Mouse (Mus musculus) midbrain, embryonic 11.5 days (tissue): Measurements from ENCODE around the gene Wdr81. TPM values are rescaled to one million over a fixed set of nuclear protein-coding genes. Genes with fewer than 3 reads are reported as not detected.

Experiments used
- ATAC-seq: fragments of 200-750 bp; cut with Nextera tagmentation; 2 replicates; pipeline ENCODE4 v1.8.0; 2017; ENCODE audit warnings: moderate TSS enrichment, moderate library complexity; ENCODE audit not compliant: low FRiP score
- DNase-seq: peaks from one replicate; pipeline ENCODE4 v3.0.0; 2015; ENCODE audit warnings: low spot score; ENCODE audit errors: missing footprints
- H3K27ac ChIP-seq: fragments of 300-500 bp; sonication (generic); 2 replicates; pipeline ENCODE4 v1.5.1; 2014; ENCODE audit warnings: low read depth, low read length
- H3K27me3 ChIP-seq: fragments of 300-500 bp; sonication (generic); 2 replicates; pipeline ENCODE4 v1.6.1; 2014; ENCODE audit warnings: mild to moderate bottlenecking, low read length, moderate library complexity, mixed read lengths; ENCODE audit not compliant: control insufficient read depth, insufficient read depth
- H3K36me3 ChIP-seq: fragments of 300-500 bp; sonication (generic); 2 replicates; pipeline ENCODE4 v1.6.1; 2014; ENCODE audit warnings: mild to moderate bottlenecking, low read length, moderate library complexity, mixed read lengths; ENCODE audit not compliant: control insufficient read depth, insufficient read depth
- H3K4me1 ChIP-seq: fragments of 300-500 bp; sonication (generic); 2 replicates; pipeline ENCODE4 v1.6.1; 2014; ENCODE audit warnings: low read length; ENCODE audit not compliant: control insufficient read depth, insufficient read depth
- H3K4me2 ChIP-seq: fragments of 300-500 bp; sonication (generic); 2 replicates; pipeline ENCODE4 v1.6.1; 2014; ENCODE audit warnings: mild to moderate bottlenecking, moderate library complexity
- H3K4me3 ChIP-seq: fragments of 300-500 bp; sonication (generic); 2 replicates; pipeline ENCODE4 v1.5.1; 2014; ENCODE audit warnings: low read depth, low read length
- H3K9ac ChIP-seq: fragments of 300-500 bp; sonication (generic); 2 replicates; pipeline ENCODE4 v1.6.1; 2014; ENCODE audit warnings: low read length
- H3K9me3 ChIP-seq: fragments of 300-500 bp; sonication (generic); 2 replicates; pipeline ENCODE4 v1.6.1; 2016; ENCODE audit warnings: low read length; ENCODE audit not compliant: control insufficient read depth
- WGBS: fragments of 180-500 bp; shearing (Covaris S2); extraction: QIAGEN DNeasy Blood & Tissue Kit; methylation state at CpG from one replicate; pipeline ENCODE4 v1.1.7; 2014; 5-methylcytosine and 5-hydroxymethylcytosine counted together
- polyA plus RNA-seq: library from polyadenylated mRNA; unstranded; fragments of >200 nt; fragmentation: Nextera tagmentation; extraction: Ambion mirVana; gene quantifications from 2 replicates; pipeline ENCODE4 v1.2.1, GENCODE M21; 2014

Wdr81 gene
- polyA plus RNA-seq, 1 experiment from 2014 or later, result 3.9 TPM

- Histone ChIP-seq H3K27ac (no peak overlapping the region), H3K36me3 (no peaks in the 10 kb centered on the region), H3K4me1 (no peaks in the 10 kb centered on the region), H3K9me3 (no peaks in the 10 kb centered on the region), H3K4me3 (no peak overlapping the region), H3K27me3 (no peaks in the 10 kb centered on the region), H3K9ac (no peak overlapping the region), H3K4me2 (no peak overlapping the region)
- DNase-seq, result no peak
- ATAC-seq, result no peak
- 84% methylated on average over 3 of the region's 3 CpGs for WGBS
Measured at GRCm38 (mm10) chr11:75470675-75471074, 16.2 kb upstream of the Wdr81 start.

GRCm38 (mm10) chr11:75469261-75469660 lies 14.7 kb upstream of the Wdr81 start:
- Histone ChIP-seq H3K9ac (no peak overlapping the region), H3K27ac (no peak overlapping the region), H3K36me3 (no peaks in the 10 kb centered on the region), H3K9me3 (no peaks in the 10 kb centered on the region), H3K4me2 (no peak overlapping the region), H3K4me1 (no peaks in the 10 kb centered on the region), H3K27me3 (no peaks in the 10 kb centered on the region), H3K4me3 (no peak overlapping the region)
- ATAC-seq (no peak), DNase-seq (no peak)
- 89% methylated on average over 4 of the region's 4 CpGs for WGBS

- H3K4me2 ChIP-seq, result peak overlapping the region; percentile 52
- peak overlapping the region; percentile 62 for H3K9ac ChIP-seq
- no peak for DNase-seq
- no peaks in the 10 kb centered on the region for H3K4me1 ChIP-seq
- H3K27ac ChIP-seq, result no peak overlapping the region
- no peak for ATAC-seq
- 65% methylated on average over 7 of the region's 7 CpGs for WGBS
- no peaks in the 10 kb centered on the region for H3K36me3 ChIP-seq
- no peaks in the 10 kb centered on the region for H3K27me3 ChIP-seq
- H3K4me3 ChIP-seq, result peak overlapping the region; percentile 33; the same call in 1 of the 2 replicates
- H3K9me3 ChIP-seq, result no peaks in the 10 kb centered on the region
Measured at GRCm38 (mm10) chr11:75468410-75468809, 13.9 kb upstream of the Wdr81 start.

GRCm38 (mm10) chr11:75467512-75468215 lies 13.1 kb upstream of the Wdr81 start:
- H3K27me3 ChIP-seq, result no peaks in the 10 kb centered on the region
- H3K4me1 ChIP-seq, result no peaks in the 10 kb centered on the region; the same call in 1 of the 2 replicates
- H3K9me3 ChIP-seq, result no peaks in the 10 kb centered on the region
- H3K27ac ChIP-seq, result no peak overlapping the region
- H3K9ac ChIP-seq, result peak overlapping the region; percentile 62
- H3K36me3 ChIP-seq, result no peaks in the 10 kb centered on the region
- peak overlapping the region; percentile 52 for H3K4me2 ChIP-seq
- WGBS, result 16% methylated on average over 19 of the region's 19 CpGs
- DNase-seq (peak; percentile 90), ATAC-seq (peak; percentile 59; the same call in 1 of the 2 replicates)
- peak overlapping the region; percentile 33 for H3K4me3 ChIP-seq

DNA sequence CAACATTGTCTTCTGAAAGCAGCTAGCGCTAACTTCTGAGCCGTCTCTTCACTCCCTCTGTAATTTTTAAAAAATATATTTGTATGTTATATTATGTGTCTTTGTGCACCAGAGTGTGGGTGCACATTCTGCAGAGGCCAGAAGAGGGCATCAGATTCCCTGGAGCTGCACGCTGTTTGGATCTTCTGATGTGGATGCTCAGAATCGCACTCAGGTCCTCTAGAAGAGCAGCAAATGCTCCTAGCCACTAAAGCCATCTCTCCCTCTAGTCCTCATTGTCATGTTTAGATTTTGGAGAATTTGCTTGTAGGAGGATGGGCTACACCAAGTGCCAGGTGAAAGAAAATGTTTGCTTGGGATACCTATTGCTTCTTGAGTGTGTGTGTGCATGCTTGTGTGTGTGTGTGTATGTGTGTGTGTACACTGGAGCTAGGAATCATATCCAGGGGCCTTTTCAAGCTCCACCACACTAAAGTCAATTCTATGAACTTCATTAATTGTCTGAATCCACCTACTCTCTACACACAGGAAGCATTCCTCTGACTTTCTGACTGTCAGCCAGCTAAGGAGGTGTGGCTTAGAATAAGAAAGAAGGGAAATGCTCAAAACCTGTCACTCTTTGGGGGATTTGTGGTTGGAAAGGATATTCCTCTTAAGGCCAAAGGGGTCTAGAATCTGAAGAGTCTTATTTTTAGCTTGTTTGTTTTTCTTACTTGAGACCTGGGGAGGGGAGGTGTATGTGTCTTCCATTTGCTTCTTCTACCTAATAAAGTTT lies 12.4 kb upstream of the Wdr81 start:
- H3K4me2 ChIP-seq, result no peak overlapping the region
- 95% methylated on average over 4 of the region's 4 CpGs for WGBS

GRCm38 (mm10) chr11:75465051-75465450 lies 10.5 kb upstream of the Wdr81 start:
- ATAC-seq, result no peak
- H3K4me1 ChIP-seq, result peaks cover 12% of the 10 kb centered on the region
- no peaks in the 10 kb centered on the region for H3K36me3 ChIP-seq
- H3K4me2 ChIP-seq, result no peak overlapping the region
- no peaks in the 10 kb centered on the region for H3K27me3 ChIP-seq
- H3K27ac ChIP-seq, result no peak overlapping the region
- H3K9me3 ChIP-seq, result no peaks in the 10 kb centered on the region
- WGBS, result 89% methylated on average over 6 of the region's 6 CpGs
- H3K9ac ChIP-seq, result no peak overlapping the region
- no peak for DNase-seq
- H3K4me3 ChIP-seq, result no peak overlapping the region

More for the DNA sequence above, 12.4 kb upstream of the Wdr81 start:
- no peak overlapping the region for H3K27ac ChIP-seq
- H3K36me3 ChIP-seq, result no peaks in the 10 kb centered on the region
- no peak for ATAC-seq
- H3K27me3 ChIP-seq, result no peaks in the 10 kb centered on the region
- no peak overlapping the region for H3K9ac ChIP-seq
- H3K4me3 ChIP-seq, result no peak overlapping the region
- H3K4me1 ChIP-seq, result peaks cover 7% of the 10 kb centered on the region
- DNase-seq, result peak; percentile 82
- H3K9me3 ChIP-seq, result no peaks in the 10 kb centered on the region

DNA sequence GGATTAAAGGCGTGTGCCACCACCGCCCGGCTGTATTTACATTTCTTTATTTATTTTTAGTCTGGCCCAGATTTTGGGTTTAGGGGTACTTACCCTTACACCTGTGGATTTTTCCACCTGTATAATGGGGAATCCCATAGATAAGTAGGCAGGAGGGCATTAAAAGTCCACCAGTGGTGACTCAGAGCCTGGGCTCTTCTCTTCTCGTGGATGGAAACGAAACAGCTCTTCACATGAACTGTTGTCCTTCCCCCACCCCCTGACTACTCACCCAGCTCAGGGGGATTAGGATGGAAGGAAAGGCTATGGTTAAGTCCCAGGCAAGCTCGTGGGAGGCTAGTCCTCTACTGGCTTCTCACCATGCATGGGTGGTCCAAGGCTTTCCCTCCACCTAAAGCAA lies 9.9 kb upstream of the Wdr81 start:
- H3K27ac ChIP-seq, result no peak overlapping the region

DNA sequence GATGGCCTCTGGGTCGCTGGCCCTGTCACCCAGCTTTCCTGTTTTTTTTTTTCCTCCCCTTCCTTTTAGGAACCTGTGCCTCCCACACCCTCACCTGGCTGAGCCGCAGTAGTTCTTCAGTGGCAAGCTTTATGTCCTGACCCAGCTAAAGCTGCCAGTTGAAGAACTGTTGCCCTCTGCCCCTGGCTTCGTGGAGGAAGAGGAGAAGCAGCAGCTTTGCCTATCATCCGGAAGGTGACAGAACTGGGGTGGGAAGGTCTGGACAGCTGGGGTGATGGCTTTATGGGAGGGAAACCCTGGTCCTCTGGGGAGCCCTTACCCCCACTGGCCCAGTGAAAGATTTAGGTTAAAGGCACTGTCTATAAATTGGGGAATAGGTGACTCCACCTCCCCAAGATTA lies 9.1 kb upstream of the Wdr81 start:
- ATAC-seq (no peak), DNase-seq (no peak)
- H3K36me3 ChIP-seq, result no peaks in the 10 kb centered on the region
- H3K4me1 ChIP-seq, result peaks cover 17% of the 10 kb centered on the region
- no peak overlapping the region for H3K27ac ChIP-seq
- H3K27me3 ChIP-seq, result no peaks in the 10 kb centered on the region
- no peaks in the 10 kb centered on the region for H3K9me3 ChIP-seq
- no peak overlapping the region for H3K4me3 ChIP-seq
- no peak overlapping the region for H3K9ac ChIP-seq
- WGBS, result 72% methylated on average over 4 of the region's 4 CpGs
- no peak overlapping the region for H3K4me2 ChIP-seq

More for the DNA sequence above, 9.9 kb upstream of the Wdr81 start:
- H3K4me3 ChIP-seq, result no peak overlapping the region
- no peak overlapping the region for H3K9ac ChIP-seq
- no peaks in the 10 kb centered on the region for H3K27me3 ChIP-seq
- H3K36me3 ChIP-seq, result no peaks in the 10 kb centered on the region
- H3K4me2 ChIP-seq, result no peak overlapping the region
- ATAC-seq (no peak), DNase-seq (no peak)
- peaks cover 17% of the 10 kb centered on the region for H3K4me1 ChIP-seq
- no peaks in the 10 kb centered on the region for H3K9me3 ChIP-seq
- 86% methylated on average over 6 of the region's 6 CpGs for WGBS

- Histone ChIP-seq H3K9ac (no peak overlapping the region; the same call in 1 of the 2 replicates), H3K36me3 (no peaks in the 10 kb centered on the region), H3K4me3 (no peak overlapping the region), H3K27ac (no peak overlapping the region), H3K4me2 (peak overlapping the region; percentile 69), H3K4me1 (peaks cover 17% of the 10 kb centered on the region), H3K27me3 (no peaks in the 10 kb centered on the region), H3K9me3 (no peaks in the 10 kb centered on the region)
- DNase-seq (peak; percentile 87), ATAC-seq (no peak)
- 9% methylated on average over 9 of the region's 9 CpGs for WGBS
Measured at GRCm38 (mm10) chr11:75462865-75463336, 8.4 kb upstream of the Wdr81 start.
